Mouse (Mus musculus) MEL (cell line): Measurements from ENCODE around the gene Ehmt2.

Experiments
- CTCF ChIP-seq, 3 experiments: IDR thresholded peaks in 2 of 3; conservative IDR thresholded peaks in 1 of 3; 2 replicates each; pipeline ENCODE4 v1.5.1; 2011 to 2012; ENCODE audit warnings: low read length in 3 of 3, low read depth in 2 of 3, mild to moderate bottlenecking in 2 of 3, improper control_type of control experiment in 1 of 3, inconsistent platforms in 1 of 3, mixed read lengths in 1 of 3, moderate library complexity in 1 of 3; ENCODE audit not compliant: control insufficient read depth in 1 of 3, insufficient read depth in 1 of 3, poor library complexity in 1 of 3, severe bottlenecking in 1 of 3
- E2F4 ChIP-seq: IDR thresholded peaks from 2 replicates; pipeline ENCODE4 v1.6.1; 2011; ENCODE audit warnings: low read depth, low read length, improper control_type of control experiment, borderline replicate concordance
- EP300 ChIP-seq, 2 experiments: IDR thresholded peaks; 2 replicates each; pipeline ENCODE4 v1.6.1; 2011; ENCODE audit warnings: improper control_type of control experiment in 2 of 2, low read length in 2 of 2, low read depth in 1 of 2, mild to moderate bottlenecking in 1 of 2
- HCFC1 ChIP-seq: IDR thresholded peaks from 2 replicates; pipeline ENCODE4 v1.6.1; 2012; ENCODE audit warnings: low read depth, mild to moderate bottlenecking, inconsistent platforms, low read length, improper control_type of control experiment, moderate library complexity
- JUND ChIP-seq: IDR thresholded peaks from 2 replicates; pipeline ENCODE4 v1.6.1; 2011; ENCODE audit warnings: low read depth, mild to moderate bottlenecking, improper control_type of control experiment, low read length
- KAT2A ChIP-seq: conservative IDR thresholded peaks from 2 replicates; pipeline ENCODE4 v1.6.1; 2012; ENCODE audit warnings: low read depth, low read length, improper control_type of control experiment, inconsistent platforms
- MAZ ChIP-seq: IDR thresholded peaks from 2 replicates; pipeline ENCODE4 v1.6.1; 2012; ENCODE audit warnings: low read depth, mild to moderate bottlenecking, inconsistent platforms, low read length, improper control_type of control experiment
- MEF2A ChIP-seq: IDR thresholded peaks from 2 replicates; pipeline ENCODE4 v1.6.1; 2014; ENCODE audit warnings: low read depth, mild to moderate bottlenecking, inconsistent platforms, low read length, improper control_type of control experiment; ENCODE audit not compliant: poor library complexity, insufficient replicate concordance, severe bottlenecking; ENCODE audit errors: extremely low read depth
- MYC ChIP-seq: IDR thresholded peaks from 2 replicates; pipeline ENCODE4 v1.6.1; 2011; ENCODE audit warnings: low read depth, mild to moderate bottlenecking, low read length, improper control_type of control experiment, moderate library complexity
- POLR2A ChIP-seq, 2 experiments: IDR thresholded peaks; 2 replicates each; pipeline ENCODE4 v1.6.1; 2011 to 2012; ENCODE audit warnings: low read length in 2 of 2, mild to moderate bottlenecking in 2 of 2, control low read depth in 1 of 2, improper control_type of control experiment in 1 of 2, low read depth in 1 of 2, moderate library complexity in 1 of 2; ENCODE audit not compliant: control insufficient read depth in 1 of 2, insufficient read depth in 1 of 2, poor library complexity in 1 of 2
- USF1 ChIP-seq: IDR thresholded peaks from 2 replicates; pipeline ENCODE4 v1.6.1; 2014; ENCODE audit warnings: low read depth, mild to moderate bottlenecking, inconsistent platforms, low read length, improper control_type of control experiment, moderate library complexity
- ZC3H11A ChIP-seq: IDR thresholded peaks from 2 replicates; pipeline ENCODE4 v1.6.1; 2012; ENCODE audit warnings: low read depth, mild to moderate bottlenecking, inconsistent platforms, low read length, improper control_type of control experiment

- TF ChIP-seq CTCF (IDR thresholded peaks at IDR 0.05 in 2 of 3, conservative IDR thresholded peaks at IDR 0.05 in 1 of 3; ENCODE audit: control insufficient read depth in 1 of 3, insufficient read depth in 1 of 3, low read depth in 2 of 3, low read length in 3 of 3, poor library complexity in 1 of 3, severe bottlenecking in 1 of 3) (no peak), MAZ (no peak), EP300 (IDR thresholded peaks at IDR 0.05; ENCODE audit: low read depth in 1 of 2, low read length in 2 of 2) (no peak), MYC (no peak), ZC3H11A (no peak), HCFC1 (no peak), KAT2A (no peak), POLR2A (IDR thresholded peaks at IDR 0.05; ENCODE audit: control insufficient read depth in 1 of 2, insufficient read depth in 1 of 2, low read depth in 1 of 2, low read length in 2 of 2, poor library complexity in 1 of 2) (no peak), MEF2A (no peak), JUND (no peak), E2F4 (no peak), USF1 (no peak)
Observed at GRCm38 (mm10) chr17:34962841-34963240, 64.6 kb downstream of the Ehmt2 start.
